Mouse (Mus musculus) erythroblast, embryonic 14.5 days (primary cell): Measurements from ENCODE around the gene Serhl. TPM values are rescaled to one million over a fixed set of nuclear protein-coding genes. Genes with fewer than 3 reads are reported as not detected.

ENCODE experiments used
- H3K27me3 ChIP-seq: 2 replicates; pipeline ENCODE4 v1.6.1; 2012; ENCODE audit warnings: inconsistent platforms; ENCODE audit not compliant: control insufficient read depth
- H3K36me3 ChIP-seq: 2 replicates; pipeline ENCODE4 v1.6.1; 2012; ENCODE audit warnings: mild to moderate bottlenecking, inconsistent platforms; ENCODE audit not compliant: control insufficient read depth
- H3K4me1 ChIP-seq: 2 replicates; pipeline ENCODE4 v1.6.1; 2012; ENCODE audit warnings: inconsistent platforms; ENCODE audit not compliant: control insufficient read depth
- H3K4me3 ChIP-seq: replicated peaks from 2 replicates; pipeline ENCODE3; 2012; ENCODE audit warnings: moderate library complexity, mild to moderate bottlenecking, inconsistent platforms
- H3K9me3 ChIP-seq: 2 replicates; pipeline ENCODE4 v1.6.1; 2012; ENCODE audit warnings: low read length, inconsistent platforms, mixed read lengths; ENCODE audit not compliant: control insufficient read depth
- GATA1 ChIP-seq: IDR thresholded peaks from 2 replicates; pipeline ENCODE4 v1.6.1; 2012; ENCODE audit warnings: low read length, inconsistent platforms, mixed read lengths
- TAL1 ChIP-seq: IDR thresholded peaks from 3 replicates; pipeline ENCODE4 v1.6.1; 2012; ENCODE audit warnings: low read length, inconsistent platforms, mixed read lengths
- polyA plus RNA-seq: library from polyadenylated mRNA; stranded (reverse); fragments of >175 nt; gene quantifications from 2 replicates; pipeline ENCODE4 v1.2.3, GENCODE M21; 2012

Gene Serhl
- polyA plus RNA-seq, 1 experiment: 0.07 TPM

GRCm38 (mm10) chr15:83135654-83136053 is 46.3 kb downstream of the Serhl start:
- no peaks in the 10 kb centered on the region for H3K27me3 ChIP-seq
- no peaks in the 10 kb centered on the region for H3K9me3 ChIP-seq
- TF ChIP-seq TAL1 (no peak), GATA1 (no peak)
- peaks cover 93% of the 10 kb centered on the region for H3K36me3 ChIP-seq
- H3K4me3 ChIP-seq: no peak overlapping the region
- peaks cover 2% of the 10 kb centered on the region for H3K4me1 ChIP-seq

GRCm38 (mm10) chr15:83142861-83143260 is 53.6 kb downstream of the Serhl start:
- H3K4me3 ChIP-seq: no peak overlapping the region
- H3K36me3 ChIP-seq: peaks cover 87% of the 10 kb centered on the region
- no peak for TF ChIP-seq GATA1
- TF ChIP-seq TAL1: no peak
- peaks cover 40% of the 10 kb centered on the region for H3K4me1 ChIP-seq
- H3K27me3 ChIP-seq: no peaks in the 10 kb centered on the region
- no peaks in the 10 kb centered on the region for H3K9me3 ChIP-seq

GRCm38 (mm10) chr15:83145541-83145940 is 56.2 kb downstream of the Serhl start:
- H3K9me3 ChIP-seq: no peaks in the 10 kb centered on the region
- H3K36me3 ChIP-seq: peaks cover 70% of the 10 kb centered on the region
- TF ChIP-seq TAL1 (no peak), GATA1 (no peak)
- peaks cover 49% of the 10 kb centered on the region for H3K4me1 ChIP-seq
- no peaks in the 10 kb centered on the region for H3K27me3 ChIP-seq
- no peak overlapping the region for H3K4me3 ChIP-seq

- peaks cover 65% of the 10 kb centered on the region for H3K36me3 ChIP-seq
- no peaks in the 10 kb centered on the region for H3K27me3 ChIP-seq
- peaks cover 51% of the 10 kb centered on the region for H3K4me1 ChIP-seq
These were observed 59.1 kb downstream of the Serhl start for GRCm38 (mm10) chr15:83148395-83148794.

GRCm38 (mm10) chr15:83148801-83149195 is 59.5 kb downstream of the Serhl start:
- peaks cover 66% of the 10 kb centered on the region for H3K36me3 ChIP-seq
- no peak for TF ChIP-seq GATA1
- TF ChIP-seq TAL1: no peak
- peaks cover 53% of the 10 kb centered on the region for H3K4me1 ChIP-seq
- H3K9me3 ChIP-seq: no peaks in the 10 kb centered on the region
- peak overlapping the region; percentile 97 for H3K4me3 ChIP-seq
- H3K27me3 ChIP-seq: no peaks in the 10 kb centered on the region

More at GRCm38 (mm10) chr15:83148395-83148794, 59.1 kb downstream of the Serhl start:
- H3K4me3 ChIP-seq: peak overlapping the region; percentile 97
- H3K9me3 ChIP-seq: no peaks in the 10 kb centered on the region
- TF ChIP-seq GATA1 (no peak), TAL1 (no peak)

DNA sequence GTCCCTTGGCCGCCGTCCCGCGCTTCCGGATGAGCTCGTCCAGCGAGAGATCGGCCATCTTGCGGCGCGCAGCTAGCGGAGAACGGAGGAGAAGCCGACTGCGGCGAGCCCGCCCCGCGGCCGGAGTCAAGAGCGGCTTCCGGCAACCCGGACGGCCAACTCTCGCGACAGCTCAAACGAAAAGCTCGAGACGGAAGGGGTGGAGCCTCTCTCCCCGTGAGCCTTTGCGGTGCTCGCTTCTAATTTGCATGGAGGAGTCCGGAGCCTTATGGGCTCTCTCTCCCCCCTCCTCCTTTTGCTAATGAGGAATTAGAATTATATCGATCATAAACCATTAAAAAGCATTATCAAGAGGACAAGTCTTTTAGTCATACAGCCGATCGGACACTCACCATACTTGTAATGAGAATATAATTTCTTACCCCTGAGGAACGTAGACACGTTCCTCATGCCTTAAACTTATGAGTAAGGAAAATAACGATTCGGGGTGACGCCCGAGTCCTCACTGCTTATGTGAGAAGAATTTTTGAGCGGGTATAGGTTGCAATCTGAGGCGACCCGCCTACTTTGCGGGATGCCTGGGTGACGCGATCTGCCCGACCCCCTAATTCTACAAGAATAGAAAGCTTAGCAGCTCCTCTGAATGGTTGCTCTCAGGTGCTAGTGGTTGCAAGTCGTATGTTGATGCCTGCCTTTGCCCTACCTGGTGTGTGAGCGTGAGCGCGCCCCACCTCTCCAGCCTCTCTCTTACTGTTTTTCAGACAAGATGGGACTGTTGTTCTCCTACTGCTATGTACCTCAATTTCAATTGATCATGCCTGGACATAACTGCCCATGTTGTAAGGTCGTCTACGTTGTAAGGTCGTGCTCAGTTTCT is 60.1 kb downstream of the Serhl start, which contains the start of gene Poldip3:
TSS of gene Poldip3 (minus strand) at position 189 of the 877 bp plus-strand sequence.
- H3K4me1 ChIP-seq: peaks cover 52% of the 10 kb centered on the region
- H3K27me3 ChIP-seq: no peaks in the 10 kb centered on the region
- H3K36me3 ChIP-seq: peaks cover 67% of the 10 kb centered on the region
- peak within 1 kb of the TSS; percentile 97 for H3K4me3 ChIP-seq
- H3K9me3 ChIP-seq: no peaks in the 10 kb centered on the region
- TF ChIP-seq TAL1: no peak
- TF ChIP-seq GATA1: no peak

- TF ChIP-seq GATA1 (no peak), TAL1 (no peak)
- peaks cover 51% of the 10 kb centered on the region for H3K4me1 ChIP-seq
- H3K9me3 ChIP-seq: no peaks in the 10 kb centered on the region
- H3K4me3 ChIP-seq: peak overlapping the region; percentile 45
- no peaks in the 10 kb centered on the region for H3K27me3 ChIP-seq
- H3K36me3 ChIP-seq: peaks cover 65% of the 10 kb centered on the region
These were observed 60.8 kb downstream of the Serhl start for GRCm38 (mm10) chr15:83150073-83150442.

DNA sequence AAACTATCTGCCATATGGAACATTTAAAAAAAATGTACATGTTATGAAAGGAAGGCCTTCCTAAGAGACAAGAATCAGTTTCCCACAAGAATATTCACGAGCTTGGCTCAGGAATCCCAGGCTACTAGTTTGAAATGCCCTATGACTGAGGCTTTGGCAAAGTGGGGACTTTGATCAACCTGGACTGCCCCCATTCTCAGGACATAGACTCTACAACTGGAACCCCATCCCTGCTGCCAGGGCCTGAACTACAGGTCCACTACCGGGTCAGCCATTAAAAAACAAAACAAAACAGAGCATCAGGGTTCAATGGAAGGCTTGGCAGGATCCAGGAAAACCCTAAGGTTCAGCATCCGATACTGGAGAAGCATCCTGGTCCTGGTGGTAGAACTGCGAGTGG is 61.4 kb downstream of the Serhl start:
- Histone ChIP-seq H3K36me3 (peaks cover 65% of the 10 kb centered on the region), H3K4me3 (no peak overlapping the region), H3K4me1 (peaks cover 50% of the 10 kb centered on the region), H3K27me3 (no peaks in the 10 kb centered on the region), H3K9me3 (no peaks in the 10 kb centered on the region)
- no peak for TF ChIP-seq GATA1
- no peak for TF ChIP-seq TAL1

DNA sequence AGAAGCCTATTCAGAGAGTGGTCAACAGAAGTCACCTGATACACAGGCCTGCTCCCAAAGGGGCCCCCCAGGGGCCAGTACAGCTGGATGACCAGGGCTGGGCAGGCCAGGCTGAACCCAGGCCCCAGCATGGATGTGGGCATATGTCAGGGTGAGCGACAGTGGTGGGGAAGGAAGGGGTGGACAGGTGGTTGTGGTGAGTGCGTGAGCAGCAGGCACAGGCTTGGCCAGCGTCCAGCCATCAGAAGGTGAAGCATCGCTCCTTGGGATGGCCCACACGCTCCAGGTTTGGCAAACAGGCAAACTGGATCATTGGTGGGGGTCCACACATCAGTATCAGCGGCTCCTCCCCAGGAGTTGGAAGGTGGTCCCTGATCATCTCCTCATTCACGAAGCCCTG is 65.0 kb downstream of the Serhl start:
- Histone ChIP-seq H3K4me3 (no peak overlapping the region), H3K36me3 (peaks cover 78% of the 10 kb centered on the region), H3K9me3 (no peaks in the 10 kb centered on the region), H3K4me1 (peaks cover 46% of the 10 kb centered on the region), H3K27me3 (no peaks in the 10 kb centered on the region)
- TF ChIP-seq GATA1 (no peak), TAL1 (no peak)
